Mouse (Mus musculus): ENCODE data around the gene Timm29. TPM values are rescaled to one million over a fixed set of nuclear protein-coding genes. Genes with fewer than 3 reads are reported as not detected.
"Not testable (repeated sequence)": the region's sequence is repeated elsewhere in the genome, so short reads cannot be mapped to it uniquely, and the experiment has no call there.

The Timm29 gene
- polyA plus RNA-seq, 2 experiments, result 35.5 to 39.8 TPM

GRCm38 (mm10) chr9:21591127-21591830, 1.2 kb upstream of the Timm29 start:
- Histone ChIP-seq H3K4me2 (replicated peaks; ENCODE audit: low read depth, low read length, severe bottlenecking) (peak overlapping the region; percentile 84; the same call in 1 of the 2 replicates), H3K4me3 (replicated peaks; ENCODE audit: low read length) (no peak overlapping the region; the same call in 1 of the 2 replicates), H3K36me3 (ENCODE audit: control insufficient read depth, insufficient read depth, low read length) (peaks cover 63% of the 10 kb centered on the region), H3K9me3 (ENCODE audit: control insufficient read depth, low read length) (no peaks in the 10 kb centered on the region), H3K27me3 (ENCODE audit: control insufficient read depth, insufficient read depth, low read length) (no peaks in the 10 kb centered on the region), H3K27ac (replicated peaks; ENCODE audit: low read depth, low read length) (no peak overlapping the region), H3K4me1 (ENCODE audit: control insufficient read depth, insufficient read depth, low read length) (peaks cover 15% of the 10 kb centered on the region; the same call in 1 of the 2 replicates), H3K9ac (ENCODE audit: low read depth, low read length, severe bottlenecking) (peak overlapping the region; percentile 57; the same call in 1 of the 2 replicates)
- no peak for TF ChIP-seq POLR2A (IDR thresholded peaks at IDR 0.05; ENCODE audit: borderline replicate concordance, extremely low read depth, insufficient read depth, insufficient read length)
- ATAC-seq (ENCODE audit: low FRiP score, low read depth) (no peak), DNase-seq (ENCODE audit: low spot score) (no peak)
- WGBS, result 86% methylated on average over 6 of the region's 6 CpGs

- no peak; the same call in 1 of the 2 replicates for TF ChIP-seq POLR2A (IDR thresholded peaks at IDR 0.05; ENCODE audit: borderline replicate concordance, extremely low read depth, insufficient read depth, insufficient read length)
- 0 out of 2 replicates have a peak overlapping the region, but pooled peaks have one; percentile 15 for H3K27ac ChIP-seq (replicated peaks; ENCODE audit: low read depth, low read length)
These were observed 455 bp upstream of the Timm29 start for GRCm38 (mm10) chr9:21591831-21592702.

DNA sequence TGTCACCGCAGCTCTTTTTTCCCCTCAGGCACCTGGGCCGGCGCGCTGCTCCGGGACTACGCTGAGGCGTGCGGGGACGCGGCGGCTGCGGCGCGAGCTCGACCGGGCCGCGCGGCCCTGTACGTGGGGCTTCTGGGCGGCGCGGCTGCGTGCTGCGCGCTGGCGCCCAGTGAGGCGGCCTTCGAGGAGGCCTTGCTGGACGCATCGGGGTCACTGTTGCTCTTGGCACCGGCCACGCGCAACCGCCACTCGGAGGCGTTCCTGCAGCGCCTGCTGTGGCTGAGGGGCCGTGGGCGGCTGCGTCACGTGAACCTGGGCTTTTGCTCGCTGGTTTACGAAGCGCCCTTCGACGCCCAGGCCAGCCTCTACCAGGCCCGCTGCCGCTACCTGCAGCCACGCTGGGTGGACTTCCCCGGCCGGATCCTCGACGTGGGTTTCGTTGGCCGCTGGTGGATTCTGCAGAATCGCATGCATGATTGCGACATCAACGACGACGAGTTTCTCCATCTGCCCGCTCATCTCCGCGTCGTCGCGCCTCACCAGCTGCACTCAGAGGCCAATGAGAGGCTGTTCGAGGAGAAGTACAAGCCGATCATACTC, 700 bp downstream of the Timm29 start:
- TF ChIP-seq POLR2A (IDR thresholded peaks at IDR 0.05; ENCODE audit: borderline replicate concordance, extremely low read depth, insufficient read depth, insufficient read length), result no peak
- WGBS, result 4% methylated on average over 41 of the region's 69 CpGs
- H3K36me3 ChIP-seq (ENCODE audit: control insufficient read depth, insufficient read depth, low read length), result peaks cover 50% of the 10 kb centered on the region
- H3K9ac ChIP-seq (ENCODE audit: low read depth, low read length, severe bottlenecking), result peak overlapping the region; percentile 88
- peaks cover 15% of the 10 kb centered on the region; the same call in 1 of the 2 replicates for H3K4me1 ChIP-seq (ENCODE audit: control insufficient read depth, insufficient read depth, low read length)
- H3K4me2 ChIP-seq (replicated peaks; ENCODE audit: low read depth, low read length, severe bottlenecking), result peak overlapping the region; percentile 84
- DNase-seq (ENCODE audit: low spot score), result no peak
- ATAC-seq (ENCODE audit: low FRiP score, low read depth), result peak; percentile 25
- no peaks in the 10 kb centered on the region for H3K27me3 ChIP-seq (ENCODE audit: control insufficient read depth, insufficient read depth, low read length)
- peak overlapping the region; percentile 90 for H3K4me3 ChIP-seq (replicated peaks; ENCODE audit: low read length)
- H3K9me3 ChIP-seq (ENCODE audit: control insufficient read depth, low read length), result no peaks in the 10 kb centered on the region
- peak overlapping the region; percentile 71 for H3K27ac ChIP-seq (replicated peaks; ENCODE audit: low read depth, low read length)

More at GRCm38 (mm10) chr9:21591831-21592702, 455 bp upstream of the Timm29 start:
- Histone ChIP-seq H3K27me3 (ENCODE audit: control insufficient read depth, insufficient read depth, low read length) (no peaks in the 10 kb centered on the region), H3K4me1 (ENCODE audit: control insufficient read depth, insufficient read depth, low read length) (peaks cover 15% of the 10 kb centered on the region; the same call in 1 of the 2 replicates), H3K9ac (ENCODE audit: low read depth, low read length, severe bottlenecking) (peak overlapping the region; percentile 57), H3K36me3 (ENCODE audit: control insufficient read depth, insufficient read depth, low read length) (peaks cover 61% of the 10 kb centered on the region), H3K4me3 (replicated peaks; ENCODE audit: low read length) (peak overlapping the region; percentile 90), H3K4me2 (replicated peaks; ENCODE audit: low read depth, low read length, severe bottlenecking) (peak overlapping the region; percentile 84), H3K9me3 (ENCODE audit: control insufficient read depth, low read length) (no peaks in the 10 kb centered on the region)
- DNase-seq (ENCODE audit: low spot score) (no peak), ATAC-seq (ENCODE audit: low FRiP score, low read depth) (peak; percentile 60)
- 19% methylated on average over 17 of the region's 17 CpGs for WGBS

DNA sequence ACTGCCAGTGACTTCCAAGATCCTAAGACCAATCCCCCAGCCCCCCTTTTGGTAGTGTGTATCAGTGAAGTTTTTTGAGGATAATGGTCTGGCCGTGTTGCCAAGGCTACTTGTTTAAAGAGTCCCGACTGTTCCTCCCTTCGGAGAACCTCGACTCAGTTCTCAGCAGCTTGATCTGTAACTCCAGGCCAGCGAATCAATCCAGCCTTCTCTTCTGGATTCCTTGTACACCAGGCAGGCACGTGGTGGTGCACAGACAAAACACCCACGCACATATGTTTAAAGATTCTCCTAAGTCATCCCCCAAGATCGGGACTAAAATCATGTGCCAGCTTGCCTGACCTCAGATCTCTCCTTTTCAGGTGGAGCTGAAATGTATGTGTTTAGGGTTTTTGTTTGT, 1.8 kb downstream of the Timm29 start:
- H3K4me3 ChIP-seq (replicated peaks; ENCODE audit: low read length), result peak overlapping the region; percentile 90
- DNase-seq (ENCODE audit: low spot score), result not testable (repeated sequence)
- H3K9ac ChIP-seq (ENCODE audit: low read depth, low read length, severe bottlenecking), result 0 out of 2 replicates have a peak overlapping the region, but pooled peaks have one; percentile 88

DNA sequence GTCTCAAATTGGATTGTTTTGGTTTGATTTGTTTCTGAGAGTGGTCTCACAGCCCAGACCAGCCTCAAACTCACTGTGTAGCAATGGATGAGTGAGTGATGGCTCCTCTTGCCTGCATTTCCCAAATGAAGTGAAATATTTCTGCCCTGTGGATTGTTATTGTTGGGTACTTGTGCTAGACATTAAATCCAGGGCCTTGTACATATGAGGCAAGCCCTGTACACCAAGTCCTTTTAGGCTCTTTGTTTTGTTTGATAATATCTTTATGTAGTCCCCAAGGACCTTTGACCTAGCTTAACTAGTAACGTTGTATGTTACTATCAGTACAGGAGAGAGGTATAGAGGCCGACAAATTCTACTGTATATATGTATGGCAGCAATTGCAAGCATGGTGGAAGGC, 2.3 kb downstream of the Timm29 start:
- Histone ChIP-seq H3K27me3 (ENCODE audit: control insufficient read depth, insufficient read depth, low read length) (no peaks in the 10 kb centered on the region), H3K4me3 (replicated peaks; ENCODE audit: low read length) (no peak overlapping the region), H3K36me3 (ENCODE audit: control insufficient read depth, insufficient read depth, low read length) (peaks cover 34% of the 10 kb centered on the region), H3K4me2 (replicated peaks; ENCODE audit: low read depth, low read length, severe bottlenecking) (no peak overlapping the region), H3K9ac (ENCODE audit: low read depth, low read length, severe bottlenecking) (no peak overlapping the region), H3K27ac (replicated peaks; ENCODE audit: low read depth, low read length) (no peak overlapping the region), H3K4me1 (ENCODE audit: control insufficient read depth, insufficient read depth, low read length) (peaks cover 15% of the 10 kb centered on the region; the same call in 1 of the 2 replicates), H3K9me3 (ENCODE audit: control insufficient read depth, low read length) (no peaks in the 10 kb centered on the region)
- DNase-seq (ENCODE audit: low spot score), result no peak
- TF ChIP-seq POLR2A (IDR thresholded peaks at IDR 0.05; ENCODE audit: borderline replicate concordance, extremely low read depth, insufficient read depth, insufficient read length), result no peak
- WGBS, result 89% methylated on average over 2 of the region's 2 CpGs
- ATAC-seq (ENCODE audit: low FRiP score, low read depth), result no peak

More for the DNA sequence above, 1.8 kb downstream of the Timm29 start:
- not testable (repeated sequence) for ATAC-seq (ENCODE audit: low FRiP score, low read depth); H3K9me3 ChIP-seq (ENCODE audit: control insufficient read depth, low read length); H3K27me3 ChIP-seq (ENCODE audit: control insufficient read depth, insufficient read depth, low read length); H3K27ac ChIP-seq (replicated peaks; ENCODE audit: low read depth, low read length)
- WGBS, result 85% methylated on average over 8 of the region's 8 CpGs
- peaks cover 15% of the 10 kb centered on the region; the same call in 1 of the 2 replicates for H3K4me1 ChIP-seq (ENCODE audit: control insufficient read depth, insufficient read depth, low read length)
- H3K36me3 ChIP-seq (ENCODE audit: control insufficient read depth, insufficient read depth, low read length), result peaks cover 39% of the 10 kb centered on the region
- H3K4me2 ChIP-seq (replicated peaks; ENCODE audit: low read depth, low read length, severe bottlenecking), result 0 out of 2 replicates have a peak overlapping the region, but pooled peaks have one; percentile 84
